Comparison of ENCODE assay signal across 8 mouse cellular contexts in genomic region chr14:12139643-12140481, GRCm38 (mm10).
DNase-seq lines count a peak whose midpoint lies in the region; ATAC-seq and TF ChIP-seq lines count a peak whose summit lies in the region.

No protein-coding gene starts in this region.

- H3K79me2 ChIP-seq in liver, adult 2 months (ENCODE audit: control insufficient read depth, insufficient read depth, low read length), result no peaks in the 10 kb centered on the region

- H3K4me2 ChIP-seq in heart, embryonic 14.5 days (ENCODE audit: low read length), result peak overlapping the region; percentile 26; the same call in 1 of the 2 replicates
- 0 out of 2 replicates have a peak overlapping the region, but pooled peaks have one; percentile 14 for H3K4me2 ChIP-seq in kidney, postnatal 0 days (ENCODE audit: low read length)

- H3K9ac ChIP-seq in heart, embryonic 14.5 days (ENCODE audit: low read length), result no peak overlapping the region
- no peak overlapping the region for H3K9ac ChIP-seq in kidney, postnatal 0 days (ENCODE audit: low read depth, low read length)
- no peak overlapping the region for H3K9ac ChIP-seq in liver, adult 2 months (ENCODE audit: low read depth, low read length)

- ATAC-seq in heart, embryonic 14.5 days (ENCODE audit: insufficient number of reproducible peaks, insufficient read depth, low FRiP score, low read depth), result no peak
- no peak for ATAC-seq in kidney, postnatal 0 days (replicated peaks; ENCODE audit: low FRiP score, low read depth)

- H3K4me1 ChIP-seq in heart, embryonic 14.5 days (ENCODE audit: control insufficient read depth in 2 of 2, insufficient read depth in 2 of 2, low read length in 2 of 2), result peaks cover 0 to 7% of the 10 kb centered on the region in 2 experiments; a peak in 3 of 4 replicates
- no peaks in the 10 kb centered on the region for H3K4me1 ChIP-seq in kidney, postnatal 0 days (replicated peaks; ENCODE audit: insufficient read depth, low read length)
- H3K4me1 ChIP-seq in liver, adult 2 months (ENCODE audit: control insufficient read depth, insufficient read depth, low read length), result no peaks in the 10 kb centered on the region

- no peaks in the 10 kb centered on the region for H3K9me3 ChIP-seq in heart, embryonic 14.5 days (ENCODE audit: control insufficient read depth, low read length)
- no peaks in the 10 kb centered on the region for H3K9me3 ChIP-seq in kidney, postnatal 0 days (replicated peaks; ENCODE audit: low read length)

- peak; percentile 8 for DNase-seq in thymus, postnatal 14 days
- DNase-seq in thymus, postnatal 36 days, result no peak
- DNase-seq in embryo, embryonic 10 days (ENCODE audit: low spot score), result peak; percentile 85
- peak; percentile 97 for DNase-seq in kidney, postnatal 0 days (ENCODE audit: low spot score)
- peak; percentile 57 for DNase-seq in liver, adult 2 months (ENCODE audit: extremely low read depth, low read depth, low spot score)
- DNase-seq in retina, adult 2 months (ENCODE audit: low read depth, low spot score), result peak; percentile 54
- DNase-seq in spleen, postnatal 4 days (ENCODE audit: low spot score in 2 of 2), result no peak

- TF ChIP-seq POLR2A in liver, adult 2 months (IDR thresholded peaks at IDR 0.05; ENCODE audit: extremely low read depth, insufficient read depth, low read length), result no peak

- H3K27ac ChIP-seq in heart, embryonic 14.5 days (replicated peaks in 1 of 2; ENCODE audit: control insufficient read depth in 1 of 2, insufficient read depth in 1 of 2, low read depth in 2 of 2, low read length in 2 of 2), result no peak overlapping the region
- no peak overlapping the region for H3K27ac ChIP-seq in kidney, postnatal 0 days
- no peak overlapping the region for H3K27ac ChIP-seq in liver, adult 2 months (replicated peaks; ENCODE audit: insufficient read depth, low read depth, low read length)

- no peak overlapping the region for H3K4me3 ChIP-seq in heart, embryonic 14.5 days (ENCODE audit: control insufficient read depth in 1 of 2, insufficient read depth in 1 of 2, low read depth in 1 of 2, low read length in 2 of 2)
- no peak overlapping the region for H3K4me3 ChIP-seq in kidney, postnatal 0 days (replicated peaks; ENCODE audit: low read depth, low read length)
- no peak overlapping the region for H3K4me3 ChIP-seq in liver, adult 2 months (ENCODE audit: insufficient read depth, low read depth, low read length)

- 45% methylated on average over 18 of the region's 18 CpGs for WGBS in heart, embryonic 14.5 days
- 40% methylated on average over 18 of the region's 18 CpGs for WGBS in kidney, postnatal 0 days
- 54% methylated on average over 18 of the region's 18 CpGs for WGBS in liver, adult 2 months

- no peaks in the 10 kb centered on the region for H3K27me3 ChIP-seq in heart, embryonic 14.5 days (ENCODE audit: control insufficient read depth, insufficient read depth, low read length)
- no peaks in the 10 kb centered on the region for H3K27me3 ChIP-seq in kidney, postnatal 0 days (ENCODE audit: insufficient read depth, low read length)
- no peaks in the 10 kb centered on the region for H3K27me3 ChIP-seq in liver, adult 2 months (ENCODE audit: control insufficient read depth, insufficient read depth, low read length)

- peak; percentile 78 for TF ChIP-seq CTCF in kidney, postnatal 0 days (IDR thresholded peaks at IDR 0.05; ENCODE audit: low read depth)
- TF ChIP-seq CTCF in liver, adult 2 months (IDR thresholded peaks at IDR 0.05; ENCODE audit: low read depth, low read length), result no peak; the same call in 1 of the 2 replicates

- peaks cover 5% of the 10 kb centered on the region; the same call in 1 of the 2 replicates for H3K36me3 ChIP-seq in heart, embryonic 14.5 days (ENCODE audit: control insufficient read depth, insufficient read depth, low read length)
- H3K36me3 ChIP-seq in kidney, postnatal 0 days (ENCODE audit: insufficient read depth, low read length), result 0 out of 2 replicates have a peak, but pooled peaks cover 4% of the 10 kb centered on the region
- peaks cover 2% of the 10 kb centered on the region; the same call in 1 of the 2 replicates for H3K36me3 ChIP-seq in liver, adult 2 months (ENCODE audit: control insufficient read depth, insufficient read depth, low read length)

Comparison
In these comparisons a context has a peak if more than half of its experiments do, and no peak if none do; other contexts are left out.
1. DNase-seq: peak in thymus, postnatal 14 days (single experiment), embryo, embryonic 10 days (single experiment), kidney, postnatal 0 days (single experiment), liver, adult 2 months (single experiment) and retina, adult 2 months (single experiment); none in thymus, postnatal 36 days (0 of 2) and spleen, postnatal 4 days (0 of 2).